Mouse (Mus musculus): ENCODE results near the gene Ssbp3.

The Ssbp3 gene

GRCm38 (mm10) chr4:106910201-106911172 is at the start of gene Ssbp3:
TSS of gene Ssbp3 (plus strand) at chr4:106910701.
- DNase-seq (ENCODE audit: low spot score) = peak; percentile 96

DNA sequence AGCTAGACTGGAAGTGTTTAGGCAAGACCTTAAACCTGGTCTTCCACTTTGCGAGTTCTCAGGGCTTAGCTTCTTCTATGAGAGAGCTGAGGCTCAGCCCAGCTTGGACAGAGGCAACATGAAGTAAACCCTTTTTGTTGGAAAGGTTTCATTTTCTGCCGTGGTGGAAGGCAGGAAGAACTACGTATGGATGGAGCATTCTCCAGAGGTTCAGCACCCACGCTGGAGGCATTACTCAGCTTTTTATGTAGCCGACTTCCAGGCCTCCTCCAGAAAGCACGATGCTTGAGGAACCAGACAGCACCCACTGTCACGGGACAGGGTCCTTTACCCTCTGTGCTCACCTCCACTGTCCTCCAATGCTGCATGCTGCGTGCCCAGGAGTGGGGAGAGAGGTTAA is 48.6 kb upstream of the Ssbp3 start:
- no peak for DNase-seq (ENCODE audit: low spot score)

GRCm38 (mm10) chr4:106862317-106862716 is 48.2 kb upstream of the Ssbp3 start:
- DNase-seq (ENCODE audit: low spot score) = no peak

GRCm38 (mm10) chr4:106862767-106863370 is 47.6 kb upstream of the Ssbp3 start:
- DNase-seq (ENCODE audit: low spot score) = no peak

GRCm38 (mm10) chr4:106865415-106866110 is 44.9 kb upstream of the Ssbp3 start:
- peak; percentile 77 for DNase-seq (ENCODE audit: low spot score)

- DNase-seq (ENCODE audit: low spot score) = no peak
Measured at GRCm38 (mm10) chr4:106866381-106866780, 44.1 kb upstream of the Ssbp3 start.

- DNase-seq (ENCODE audit: low spot score) = peak; percentile 87
Measured at GRCm38 (mm10) chr4:106866845-106867244, 43.7 kb upstream of the Ssbp3 start.

- DNase-seq (ENCODE audit: low spot score) = no peak
Measured at GRCm38 (mm10) chr4:106868737-106869438, 41.6 kb upstream of the Ssbp3 start.

GRCm38 (mm10) chr4:106869539-106869951 is 41.0 kb upstream of the Ssbp3 start:
- no peak for DNase-seq (ENCODE audit: low spot score)

DNA sequence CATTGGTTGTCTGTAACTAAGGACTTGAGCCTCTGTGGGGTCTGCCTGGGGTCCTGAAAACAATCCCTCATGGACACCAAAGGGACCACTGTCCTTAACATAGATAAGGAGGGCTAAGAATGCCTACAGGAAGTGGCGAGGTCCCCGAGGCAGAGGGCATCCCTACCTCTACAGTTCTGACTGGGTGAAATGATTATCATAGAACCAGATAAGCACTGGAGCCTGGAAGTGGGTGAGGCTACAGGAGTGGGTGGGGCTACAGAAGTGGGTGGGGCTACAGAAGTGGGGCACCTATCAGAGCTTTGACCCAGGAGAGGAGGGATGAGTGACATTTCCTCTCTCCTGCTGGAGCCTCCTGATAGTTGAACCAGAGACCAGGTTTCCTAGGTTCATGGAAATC is 39.9 kb upstream of the Ssbp3 start:
- DNase-seq (ENCODE audit: low spot score) = no peak

GRCm38 (mm10) chr4:106874501-106874900 is 36.0 kb upstream of the Ssbp3 start:
- no peak for DNase-seq (ENCODE audit: low spot score)

GRCm38 (mm10) chr4:106881101-106881500 is 29.4 kb upstream of the Ssbp3 start:
- DNase-seq (ENCODE audit: low spot score) = no peak

- no peak for DNase-seq (ENCODE audit: low spot score)
Measured at GRCm38 (mm10) chr4:106883149-106883548, 27.4 kb upstream of the Ssbp3 start.

- DNase-seq (ENCODE audit: low spot score) = no peak
Measured at GRCm38 (mm10) chr4:106886307-106887085, 24.0 kb upstream of the Ssbp3 start.

DNA sequence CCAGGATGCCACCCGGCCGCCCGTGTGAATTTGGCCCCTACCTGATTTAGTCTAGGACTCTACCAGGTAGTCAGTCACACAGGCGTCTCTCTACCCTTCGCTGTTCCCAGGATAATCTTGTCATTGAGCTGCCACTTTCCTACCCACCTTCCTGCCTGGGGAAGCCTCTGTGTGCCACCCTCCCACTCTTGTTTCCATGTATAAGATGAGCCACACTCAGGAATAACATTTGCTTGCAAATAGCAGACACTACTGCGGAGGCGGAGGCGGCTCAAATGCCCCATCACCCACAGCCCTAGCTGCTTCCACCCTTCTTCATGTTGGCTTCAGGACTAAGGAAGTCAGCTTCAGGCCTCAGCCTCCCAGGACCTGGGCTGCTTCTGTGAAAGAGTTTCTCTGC is 14.4 kb upstream of the Ssbp3 start:
- no peak for DNase-seq (ENCODE audit: low spot score)

DNA sequence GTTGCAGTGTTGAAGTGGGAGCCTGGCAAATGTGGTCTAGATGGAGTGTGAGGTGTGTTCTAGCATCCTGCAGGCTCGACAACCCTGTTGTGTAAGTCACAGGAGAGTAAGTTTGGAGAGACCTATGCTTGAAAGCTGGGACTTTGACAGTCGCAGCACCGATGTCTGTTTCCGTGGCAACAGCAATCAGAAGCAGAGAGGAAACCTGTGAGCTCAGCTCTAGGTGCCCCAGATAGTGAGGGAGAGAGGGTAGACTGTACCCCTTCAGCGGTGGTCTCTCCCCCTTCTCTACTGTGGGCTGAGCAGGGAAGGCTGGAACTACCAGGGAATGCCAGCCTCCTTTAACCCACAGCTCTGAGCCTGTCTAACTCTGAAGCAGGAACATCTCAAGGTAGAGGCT is 11.6 kb upstream of the Ssbp3 start:
- no peak for DNase-seq (ENCODE audit: low spot score)

DNA sequence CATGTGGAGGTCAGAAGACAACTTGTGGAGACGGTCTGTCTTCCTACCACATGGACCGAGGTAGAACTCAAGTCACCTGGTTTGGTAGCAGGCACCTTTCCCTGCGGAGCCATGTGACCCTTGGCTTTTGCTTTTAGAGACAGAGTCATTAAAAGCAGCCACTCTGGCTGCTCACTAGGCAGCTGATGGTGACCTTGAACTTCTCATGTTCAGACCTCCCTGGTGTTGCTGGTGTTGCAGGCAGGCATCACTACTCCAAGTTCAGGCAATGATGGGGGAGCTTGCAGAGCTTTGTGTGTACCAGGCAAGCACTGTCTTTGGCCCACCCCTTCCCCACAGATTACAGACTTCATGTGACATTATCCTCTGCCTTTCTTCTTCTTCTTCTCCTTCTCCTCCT is 11.0 kb upstream of the Ssbp3 start:
- no peak for DNase-seq (ENCODE audit: low spot score)

GRCm38 (mm10) chr4:106900718-106901117 is 9.8 kb upstream of the Ssbp3 start:
- peak; percentile 38 for DNase-seq (ENCODE audit: low spot score)

DNA sequence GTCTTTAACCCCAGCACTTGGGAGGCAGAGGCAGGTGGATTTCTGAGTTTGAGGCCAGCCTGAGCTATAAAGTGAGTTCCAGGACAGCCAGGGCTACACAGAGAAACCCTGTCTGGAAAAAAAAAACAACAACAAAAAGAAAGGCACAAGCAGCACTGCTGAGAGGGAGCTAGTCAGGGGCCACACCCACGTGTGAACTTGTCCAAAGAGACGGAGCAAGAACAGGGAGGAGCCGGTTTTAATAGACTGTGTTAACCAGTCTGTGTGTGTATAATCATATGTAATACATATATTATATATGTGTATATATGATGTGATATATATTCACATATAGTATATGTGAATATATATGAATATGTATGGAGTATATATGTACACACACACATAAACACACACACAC is 8.9 kb upstream of the Ssbp3 start:
- no peak for DNase-seq (ENCODE audit: low spot score)

DNA sequence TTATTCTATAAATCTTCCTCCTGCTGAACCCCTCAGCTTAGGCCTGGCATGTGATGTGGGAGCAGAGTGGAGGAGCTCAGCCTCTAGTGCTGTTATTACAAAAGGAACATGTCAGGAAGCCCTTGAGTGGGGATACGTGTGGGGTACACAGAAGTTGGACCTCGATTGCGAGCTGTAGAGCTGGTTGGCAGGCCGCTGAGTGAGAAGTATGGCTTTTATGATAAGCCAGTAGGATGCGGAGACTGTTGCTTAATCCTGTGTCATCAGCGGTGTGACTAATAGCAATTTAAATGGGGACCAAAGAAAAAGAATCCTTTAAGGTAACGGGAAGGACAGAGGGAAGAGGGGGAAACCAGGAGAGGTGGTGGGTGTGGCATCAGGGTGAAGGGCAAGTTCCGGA is 8.3 kb upstream of the Ssbp3 start:
- no peak for DNase-seq (ENCODE audit: low spot score)

DNA sequence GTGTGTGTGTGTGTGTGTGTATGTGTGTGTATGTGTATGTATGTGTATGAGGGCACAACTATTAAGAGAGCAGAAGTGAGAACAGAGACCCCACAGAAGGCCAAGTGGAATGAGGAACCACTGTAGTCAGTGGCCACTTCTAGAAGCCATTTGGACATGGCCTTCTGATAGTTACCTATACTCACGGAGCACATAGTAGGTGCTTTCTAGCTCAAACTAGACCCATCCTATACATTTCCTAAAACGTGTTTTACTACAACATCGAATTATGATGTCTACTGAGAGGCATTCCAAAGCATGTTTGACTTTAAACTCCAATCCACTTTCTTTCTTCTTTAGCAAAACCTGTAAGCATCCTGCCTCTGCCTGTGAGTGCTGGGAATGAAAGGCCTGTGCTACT is 4.6 kb upstream of the Ssbp3 start:
- DNase-seq (ENCODE audit: low spot score) = no peak
